Mouse (Mus musculus) MEL (cell line): ENCODE data around the gene Inpp5b.

ENCODE experiments used
- CTCF ChIP-seq, 3 experiments: IDR thresholded peaks in 2 of 3; conservative IDR thresholded peaks in 1 of 3; 2 replicates each; pipeline ENCODE4 v1.5.1; 2011 to 2012; ENCODE audit warnings: low read length in 3 of 3, low read depth in 2 of 3, mild to moderate bottlenecking in 2 of 3, improper control_type of control experiment in 1 of 3, inconsistent platforms in 1 of 3, mixed read lengths in 1 of 3, moderate library complexity in 1 of 3; ENCODE audit not compliant: control insufficient read depth in 1 of 3, insufficient read depth in 1 of 3, poor library complexity in 1 of 3, severe bottlenecking in 1 of 3
- EP300 ChIP-seq, 2 experiments: IDR thresholded peaks; 2 replicates each; pipeline ENCODE4 v1.6.1; 2011; ENCODE audit warnings: improper control_type of control experiment in 2 of 2, low read length in 2 of 2, low read depth in 1 of 2, mild to moderate bottlenecking in 1 of 2
- ETS1 ChIP-seq: IDR thresholded peaks from 2 replicates; pipeline ENCODE4 v1.6.1; 2012; ENCODE audit warnings: low read depth, mild to moderate bottlenecking, inconsistent platforms, low read length, improper control_type of control experiment, moderate library complexity
- GABPA ChIP-seq: IDR thresholded peaks from 2 replicates; pipeline ENCODE4 v1.6.1; 2012; ENCODE audit warnings: low read depth, mild to moderate bottlenecking, inconsistent platforms, low read length, improper control_type of control experiment, moderate library complexity
- MAFK ChIP-seq: IDR thresholded peaks from 2 replicates; pipeline ENCODE4 v1.6.1; 2011; ENCODE audit warnings: low read depth, mild to moderate bottlenecking, low read length, improper control_type of control experiment, borderline replicate concordance
- MAZ ChIP-seq: IDR thresholded peaks from 2 replicates; pipeline ENCODE4 v1.6.1; 2012; ENCODE audit warnings: low read depth, mild to moderate bottlenecking, inconsistent platforms, low read length, improper control_type of control experiment
- POLR2A ChIP-seq, 2 experiments: IDR thresholded peaks; 2 replicates each; pipeline ENCODE4 v1.6.1; 2011 to 2012; ENCODE audit warnings: low read length in 2 of 2, mild to moderate bottlenecking in 2 of 2, control low read depth in 1 of 2, improper control_type of control experiment in 1 of 2, low read depth in 1 of 2, moderate library complexity in 1 of 2; ENCODE audit not compliant: control insufficient read depth in 1 of 2, insufficient read depth in 1 of 2, poor library complexity in 1 of 2

DNA sequence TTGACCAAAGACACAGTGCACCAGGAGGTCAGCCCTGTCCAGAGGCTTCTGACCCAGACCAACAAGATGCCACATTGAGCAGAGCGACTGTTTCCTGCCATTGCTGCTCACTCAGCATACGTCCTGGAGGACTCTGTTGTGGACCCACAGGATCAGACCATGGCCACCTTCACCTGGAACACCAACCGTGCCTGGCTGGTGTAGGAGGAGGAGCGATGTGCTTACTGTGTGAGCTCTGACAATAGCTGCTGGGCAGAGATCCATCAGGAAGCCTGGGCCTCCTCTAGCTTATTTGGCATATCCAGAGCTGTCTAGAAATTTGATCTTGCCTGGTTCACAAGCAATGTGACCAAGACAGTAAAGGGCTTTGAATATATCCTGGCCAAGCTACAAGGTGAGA, 22.5 kb upstream of the Inpp5b start:
- TF ChIP-seq CTCF (IDR thresholded peaks at IDR 0.05 in 2 of 3, conservative IDR thresholded peaks at IDR 0.05 in 1 of 3; ENCODE audit: control insufficient read depth in 1 of 3, insufficient read depth in 1 of 3, low read depth in 2 of 3, low read length in 3 of 3, poor library complexity in 1 of 3, severe bottlenecking in 1 of 3) (no peak), EP300 (IDR thresholded peaks at IDR 0.05; ENCODE audit: low read depth in 1 of 2, low read length in 2 of 2) (no peak), MAFK (no peak), POLR2A (IDR thresholded peaks at IDR 0.05; ENCODE audit: control insufficient read depth in 1 of 2, insufficient read depth in 1 of 2, low read depth in 1 of 2, low read length in 2 of 2, poor library complexity in 1 of 2) (no peak), GABPA (no peak), ETS1 (no peak), MAZ (no peak)
